In the genomic region with DNA sequence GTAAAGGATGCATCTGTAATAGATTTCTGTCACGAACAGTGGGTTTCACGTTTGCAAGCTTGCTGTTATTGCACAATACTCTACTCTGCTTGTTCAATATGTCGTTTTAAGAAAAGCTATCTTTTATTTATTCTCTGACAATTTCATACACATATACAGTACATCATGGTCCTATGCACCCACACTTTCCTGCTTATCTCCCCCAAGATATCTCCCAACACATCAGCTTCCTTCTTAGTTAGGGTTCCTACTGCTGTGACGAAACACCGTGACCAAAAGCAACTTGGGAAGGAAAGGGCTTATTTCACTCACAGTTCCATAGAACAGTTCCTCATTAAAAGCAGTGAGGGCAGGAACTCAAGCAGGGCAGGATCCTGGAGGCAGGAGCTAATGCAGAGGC, we compare ENCODE assay signal across 25 mouse cellular contexts. TPM values are rescaled to one million over a fixed set of nuclear protein-coding genes. Genes with fewer than 3 reads are reported as not detected.
"Had no signal": no experiment of that assay in that cellular context is flagged by ENCODE, and none has a peak within 500 bp of the region (broad histone marks: within the 10 kb centered on the region; RNA-seq: fewer than 3 reads in every experiment).

No protein-coding gene starts in this region.

- H3K36me3 ChIP-seq: neural tube, embryonic 13.5 days; neural tube, embryonic 15.5 days; stomach, embryonic 15.5 days had no signal

- H3K4me3 ChIP-seq: neural tube, embryonic 13.5 days; neural tube, embryonic 15.5 days; stomach, embryonic 15.5 days had no signal

- H3K4me2 ChIP-seq: neural tube, embryonic 13.5 days; neural tube, embryonic 15.5 days; stomach, embryonic 15.5 days had no signal

- H3K27me3 ChIP-seq: stomach, embryonic 15.5 days had no signal

- H3K9ac ChIP-seq: neural tube, embryonic 13.5 days; neural tube, embryonic 15.5 days; stomach, embryonic 15.5 days had no signal

- H3K4me1 ChIP-seq: stomach, embryonic 15.5 days had no signal

- DNase-seq: retina, postnatal 1 day; right cerebral cortex, adult 18-20 months; right cerebral cortex, postnatal 14 days; right cerebral cortex, postnatal 25 days; right cerebral cortex, postnatal 4 days; spleen, adult 18-20 months; thymus, adult 18-20 months; thymus, adult 2 months; thymus, postnatal 14 days; thymus, postnatal 25 days; thymus, postnatal 36 days; thymus, postnatal 4 days had no signal

- H3K9me3 ChIP-seq: neural tube, embryonic 13.5 days; neural tube, embryonic 15.5 days; stomach, embryonic 15.5 days had no signal

- H3K27ac ChIP-seq: neural tube, embryonic 13.5 days; neural tube, embryonic 15.5 days; stomach, embryonic 15.5 days; stomach, postnatal 0 days had no signal

RNA-seq across cellular contexts. Expression of gene Lrrc34, which starts 8.3 kb away (rescaled TPM):
- total RNA-seq: neutrophil, adult 5-6 weeks had no signal
- polyA plus RNA-seq: small intestine, adult 2 months had no signal

RNA-seq across cellular contexts. Expression of gene Lrriq4, which starts 11.6 kb away (rescaled TPM):
- total RNA-seq: neutrophil, adult 5-6 weeks had no signal
- polyA plus RNA-seq: neural tube, embryonic 13.5 days; neural tube, embryonic 15.5 days; small intestine, adult 2 months; spleen, adult 2 months; stomach, embryonic 14.5 days; stomach, embryonic 15.5 days; stomach, embryonic 16.5 days; thymus, adult 2 months had no signal

RNA-seq across cellular contexts. Expression of gene Lrrc31, which starts 43.7 kb away (rescaled TPM):
- total RNA-seq: neutrophil, adult 5-6 weeks had no signal
- polyA plus RNA-seq: neural tube, embryonic 13.5 days; neural tube, embryonic 14.5 days; neural tube, embryonic 15.5 days; spleen, adult 2 months; testis, adult 2 months had no signal

RNA-seq across cellular contexts. Expression of gene Actrt3, which starts 56.2 kb away (rescaled TPM):
- total RNA-seq: neutrophil, adult 5-6 weeks had no signal
- polyA plus RNA-seq: small intestine, adult 2 months; spleen, adult 2 months; stomach, embryonic 14.5 days; stomach, postnatal 0 days; thymus, adult 2 months; thymus, postnatal 0 days; urinary bladder, adult 2 months had no signal
